Mouse (Mus musculus): ENCODE measurements around the gene Slit3.

Slit3 gene

DNA sequence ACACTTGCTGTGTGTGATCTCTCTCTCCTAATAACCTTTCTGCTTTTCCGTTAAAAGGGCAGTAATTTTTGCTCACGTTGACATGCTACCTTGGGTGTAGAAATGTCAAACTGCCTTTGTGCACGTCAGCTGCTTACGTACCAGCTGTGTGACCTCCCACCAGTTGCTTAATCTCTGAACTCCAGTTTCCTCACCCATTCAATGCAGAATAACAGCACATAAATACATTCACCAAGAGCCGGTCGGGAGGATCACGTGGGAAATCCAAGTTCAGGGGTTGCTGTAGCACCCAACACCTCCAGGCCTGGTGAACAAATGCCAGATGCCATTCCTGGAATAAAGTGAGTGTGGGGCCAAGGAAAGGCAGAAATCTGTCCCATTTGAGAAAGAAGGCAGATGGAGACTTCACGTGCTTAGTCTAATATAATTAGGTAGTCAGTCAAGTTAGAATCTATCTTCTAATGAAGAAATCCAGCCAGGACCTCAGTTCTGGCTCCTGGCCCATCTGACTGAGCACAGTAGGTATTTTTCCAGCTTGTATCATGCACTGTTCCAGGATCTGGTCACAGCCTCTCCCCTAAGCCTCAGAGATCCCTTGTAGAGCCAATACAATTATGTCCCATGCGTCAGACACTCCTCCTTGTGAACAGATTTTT is 268.9 kb downstream of the Slit3 start:
- in situ Hi-C loops (cut with MseI, MboI), result no loop called here

- in situ Hi-C loops (cut with MseI, MboI), result no loop called here
Measured at GRCm38 (mm10) chr11:35393815-35394214, 272.8 kb downstream of the Slit3 start.

DNA sequence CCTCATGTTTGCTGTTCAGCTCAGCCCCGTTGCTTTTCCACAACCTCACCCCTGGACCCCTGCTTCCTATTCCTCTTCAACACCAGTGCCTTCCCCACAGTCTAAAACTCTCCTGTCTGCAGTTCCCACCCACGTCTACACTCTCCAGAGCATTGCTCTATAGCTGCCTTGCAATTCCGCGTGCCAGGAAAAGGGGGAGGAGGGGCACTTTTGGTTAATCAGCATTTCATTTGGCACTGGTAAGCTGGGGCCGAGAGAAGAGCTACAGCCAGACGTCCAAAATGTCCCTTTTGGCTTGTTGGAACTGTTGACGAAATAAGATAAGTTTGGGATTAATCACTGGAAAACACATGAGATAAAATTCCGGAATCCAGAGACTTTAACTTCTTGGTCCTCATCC is 274.4 kb downstream of the Slit3 start:
- in situ Hi-C loops (cut with MseI, MboI), result no loop called here

- in situ Hi-C loops (cut with MseI, MboI), result no loop called here
Measured at GRCm38 (mm10) chr11:35398353-35398752, 277.3 kb downstream of the Slit3 start.

DNA sequence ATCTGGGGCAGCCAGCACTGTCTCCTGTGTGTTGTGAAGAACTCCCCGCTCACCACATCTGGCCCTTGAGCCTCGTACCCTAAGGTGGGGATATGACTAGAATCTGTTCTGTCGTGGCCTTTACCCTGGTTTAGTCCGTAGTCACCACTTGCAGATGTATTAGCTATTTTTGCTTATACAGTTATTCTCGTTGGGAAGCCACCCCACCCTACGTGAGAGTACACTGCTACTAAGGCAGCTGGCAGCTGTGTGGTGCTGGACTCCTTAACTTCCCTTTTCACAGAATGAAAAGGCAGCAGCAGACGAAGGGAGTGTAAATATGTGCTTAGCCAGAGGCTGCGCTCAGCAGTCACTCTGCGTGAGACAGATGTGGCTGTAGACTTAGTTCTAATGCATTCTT is 282.5 kb downstream of the Slit3 start:
- in situ Hi-C loops (cut with MseI, MboI), result loop anchor here in 1 of 2 experiments (10.0 kb wide), 2 partner anchors 279 to 559 kb away; partner anchors contain the start of gene Slit3

DNA sequence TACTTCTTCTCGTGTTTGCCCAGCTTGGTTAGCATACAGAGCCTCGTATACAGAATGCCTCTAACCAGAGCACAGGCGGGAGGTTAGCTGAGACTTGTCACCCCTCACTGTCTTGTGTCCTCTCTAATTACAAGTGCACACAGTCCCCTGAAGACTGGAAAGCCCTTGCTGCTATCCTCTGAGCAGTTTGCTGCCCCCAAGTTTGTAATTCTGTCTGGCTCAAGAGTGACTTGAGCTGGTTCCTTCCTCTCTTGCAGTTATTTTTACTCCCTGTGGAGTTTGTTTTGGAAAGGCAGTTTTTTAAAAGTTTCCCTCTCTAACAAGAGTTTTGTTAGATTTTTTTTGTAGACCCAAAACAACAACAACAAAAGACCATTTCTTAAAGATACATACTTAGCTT is 285.0 kb downstream of the Slit3 start:
- in situ Hi-C loops (cut with MseI, MboI), result loop anchor here (5.0 to 10.0 kb wide), 3 partner anchors 281 to 561 kb away; partner anchors contain the start of gene Slit3 (in 1 of the 2)

- in situ Hi-C loops (cut with MseI, MboI), result loop anchor here (5.0 to 10.0 kb wide), 3 partner anchors 282 to 562 kb away; partner anchors contain the start of gene Slit3 (in 1 of the 2)
Measured at GRCm38 (mm10) chr11:35406522-35406921, 285.5 kb downstream of the Slit3 start.

DNA sequence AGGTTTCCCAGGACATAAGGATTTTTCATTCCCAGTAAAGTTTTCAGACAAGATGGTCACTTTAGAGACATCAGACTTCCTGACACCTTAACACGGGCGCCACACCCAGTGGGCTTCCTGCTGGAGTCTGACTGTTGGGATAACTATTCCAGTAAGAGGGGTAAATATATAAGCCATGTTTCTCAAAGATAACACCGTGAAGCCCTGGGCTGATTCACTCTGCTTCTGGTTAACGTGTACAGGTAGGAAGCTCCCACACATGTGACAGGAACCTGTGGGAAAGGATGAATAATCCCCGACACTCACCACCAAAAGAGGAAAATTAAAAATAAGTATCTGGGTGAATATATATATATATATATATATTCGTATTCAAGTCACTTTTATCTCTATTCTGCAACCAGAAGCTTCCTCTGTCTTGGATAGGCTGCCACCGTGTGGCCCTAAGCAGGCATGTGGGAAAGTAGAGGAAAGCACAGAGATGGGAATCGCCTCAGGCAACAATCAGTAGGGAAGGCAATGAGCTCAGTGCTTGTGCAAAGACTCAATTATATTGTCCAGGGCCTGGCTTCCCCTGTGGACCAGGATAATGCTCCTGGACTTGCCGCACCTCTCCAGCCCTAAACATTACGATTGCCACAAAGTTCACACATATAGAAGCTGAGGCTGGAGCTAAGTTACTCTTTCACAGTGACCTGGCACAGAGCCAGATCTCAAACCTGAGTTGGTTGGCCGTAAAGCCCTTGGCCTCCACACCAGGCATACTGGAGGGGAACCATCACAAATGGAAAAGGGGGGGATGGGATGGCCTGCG is 286.5 kb downstream of the Slit3 start:
- in situ Hi-C loops (cut with MseI, MboI), result loop anchor here (5.0 to 10.0 kb wide), 3 partner anchors 283 to 563 kb away; partner anchors contain the start of gene Slit3 (in 1 of the 2)

- in situ Hi-C loops (cut with MseI, MboI), result no loop called here
Measured at GRCm38 (mm10) chr11:35410431-35410830, 289.4 kb downstream of the Slit3 start.

DNA sequence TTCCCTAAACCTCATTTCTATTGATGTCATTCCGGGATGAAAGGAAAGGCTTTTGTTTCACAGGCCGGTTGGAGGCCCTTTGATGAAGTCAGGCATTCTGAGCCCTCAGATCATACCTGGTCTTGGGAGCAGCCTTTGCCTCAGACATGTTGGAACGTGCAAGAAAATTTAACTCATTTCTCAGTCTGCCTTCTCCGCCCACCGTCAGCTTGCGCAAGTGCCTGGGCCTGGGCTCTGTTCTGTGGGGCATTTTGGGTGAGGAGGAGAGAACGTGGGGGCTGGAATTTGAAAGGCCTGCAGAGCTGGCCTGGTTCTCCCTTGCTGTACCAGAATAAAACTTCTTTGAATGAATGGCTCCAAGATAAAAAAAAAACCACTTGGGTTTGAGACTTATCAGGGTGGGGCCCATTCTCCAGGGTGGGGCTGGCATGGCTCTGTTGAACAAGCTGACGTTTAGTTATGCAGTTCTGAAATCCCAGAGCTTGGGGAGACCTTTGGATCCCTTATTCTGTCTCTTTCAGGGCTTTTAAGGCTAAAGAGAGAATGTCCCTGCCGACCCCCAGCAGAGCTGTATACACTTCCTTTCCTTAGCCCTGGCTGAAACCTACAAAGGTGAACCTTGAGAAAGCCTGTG is 294.9 kb downstream of the Slit3 start:
- in situ Hi-C loops (cut with MseI, MboI), result no loop called here

GRCm38 (mm10) chr11:35416402-35417093 is 295.5 kb downstream of the Slit3 start:
- in situ Hi-C loops (cut with MseI, MboI), result no loop called here

- in situ Hi-C loops (cut with MseI, MboI), result no loop called here
Measured at GRCm38 (mm10) chr11:35417911-35418552, 297.0 kb downstream of the Slit3 start.

DNA sequence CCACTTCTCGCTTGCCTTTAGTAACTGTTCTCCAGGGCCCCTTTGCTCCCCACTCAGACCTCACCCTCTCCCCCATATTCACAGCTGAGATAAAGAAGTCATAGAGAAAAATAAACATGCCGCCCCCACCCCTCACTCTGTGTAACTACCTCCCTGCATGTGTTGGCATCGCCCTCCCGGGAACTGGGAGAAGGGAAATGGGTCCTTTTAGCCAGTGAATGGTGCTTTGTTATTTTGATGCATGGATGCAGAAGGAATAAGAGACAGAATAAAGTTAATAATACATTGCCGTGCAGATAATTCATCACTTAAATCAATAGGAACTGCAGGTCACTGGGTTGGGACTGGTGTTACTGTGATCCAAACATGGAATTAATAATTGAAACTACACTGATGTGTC is 298.0 kb downstream of the Slit3 start:
- in situ Hi-C loops (cut with MseI, MboI), result no loop called here

- in situ Hi-C loops (cut with MseI, MboI), result no loop called here
Measured at GRCm38 (mm10) chr11:35421728-35422127, 300.7 kb downstream of the Slit3 start.

GRCm38 (mm10) chr11:35428036-35428435 is 307.0 kb downstream of the Slit3 start:
- in situ Hi-C loops (cut with MseI, MboI), result no loop called here

DNA sequence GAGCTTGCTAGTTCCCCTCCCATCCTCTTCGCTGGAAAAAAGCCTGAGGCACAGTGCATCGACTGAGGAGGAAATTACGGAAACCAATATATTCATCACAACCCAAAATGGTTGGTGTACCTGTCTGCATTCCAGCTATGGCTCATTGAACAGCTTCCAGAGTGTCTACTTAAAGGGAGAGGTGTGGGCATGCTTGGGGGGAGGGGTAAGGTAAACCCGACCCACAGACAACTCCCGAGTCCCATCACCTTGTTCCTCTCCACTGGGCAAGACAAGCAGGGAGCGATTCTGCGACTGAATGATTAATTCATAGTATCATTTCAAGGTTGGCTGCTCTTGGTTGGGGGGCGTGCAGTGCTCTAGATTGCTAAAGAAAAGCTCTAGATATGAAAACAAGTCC is 310.1 kb downstream of the Slit3 start:
- in situ Hi-C loops (cut with MseI, MboI), result no loop called here

GRCm38 (mm10) chr11:35437510-35437909 is 316.5 kb downstream of the Slit3 start:
- in situ Hi-C loops (cut with MseI, MboI), result no loop called here

GRCm38 (mm10) chr11:35440186-35440585 is 319.2 kb downstream of the Slit3 start:
- in situ Hi-C loops (cut with MseI, MboI), result loop anchor here in 1 of 2 experiments (10.0 kb wide), 1 partner anchor 595 kb away; no protein-coding TSS in a partner anchor

DNA sequence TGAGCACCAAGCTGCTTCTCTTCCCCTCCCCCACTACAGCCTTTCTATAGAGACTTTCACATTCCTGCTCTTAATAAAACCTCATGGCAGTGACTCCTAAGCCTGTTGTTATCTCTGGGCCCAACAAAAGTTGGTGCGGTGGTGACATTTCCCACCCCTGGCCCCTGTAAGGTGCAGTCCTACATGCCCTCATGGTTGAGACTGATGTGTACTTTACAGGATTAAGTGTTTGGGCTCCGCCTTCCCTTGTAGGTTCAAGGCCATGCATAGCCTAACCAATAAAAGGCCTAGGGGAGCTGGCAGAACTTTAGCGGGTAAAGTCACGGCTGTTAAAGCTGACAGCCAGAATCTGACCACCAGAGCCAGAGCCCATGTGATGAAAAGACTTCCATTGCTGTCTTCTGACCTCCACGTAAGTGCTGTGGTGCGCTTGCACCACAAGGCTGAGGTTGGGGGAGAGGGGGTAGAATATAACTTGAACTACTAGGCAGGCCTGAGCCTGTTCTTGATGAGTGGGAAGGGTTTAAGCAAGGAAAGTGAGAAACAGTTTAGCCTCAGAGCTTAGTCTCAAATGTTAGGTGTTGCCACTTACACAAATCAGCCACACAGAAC is 323.6 kb downstream of the Slit3 start:
- in situ Hi-C loops (cut with MseI, MboI), result loop anchor here in 1 of 2 experiments (10.0 kb wide), 1 partner anchor 600 kb away; no protein-coding TSS in a partner anchor

- in situ Hi-C loops (cut with MseI, MboI), result loop anchor here in 1 of 2 experiments (10.0 kb wide), 1 partner anchor 603 kb away; no protein-coding TSS in a partner anchor
Measured at GRCm38 (mm10) chr11:35447951-35448350, 326.9 kb downstream of the Slit3 start.
